In genomic region chr15:79430461-79431000, GRCm38 (mm10) we compare ENCODE assay signal across 23 mouse cellular contexts. TPM values are rescaled to one million over a fixed set of nuclear protein-coding genes. Genes with fewer than 3 reads are reported as not detected.
DNase-seq lines count a peak whose midpoint lies in the region; ATAC-seq and TF ChIP-seq lines count a peak whose summit lies in the region.
"Had no signal": no experiment of that assay in that cellular context is flagged by ENCODE, and none has a peak within 500 bp of the region (broad histone marks: within the 10 kb centered on the region; RNA-seq: fewer than 3 reads in every experiment).

No protein-coding gene starts in this region.

- H3K9me3 ChIP-seq in embryonic facial prominence, embryonic 15.5 days (replicated peaks) = no peaks in the 10 kb centered on the region
- H3K9me3 ChIP-seq in embryonic facial prominence, embryonic 10.5 days = no peaks in the 10 kb centered on the region
- H3K9me3 ChIP-seq in heart, embryonic 10.5 days = no peaks in the 10 kb centered on the region
- no peaks in the 10 kb centered on the region for H3K9me3 ChIP-seq in hindbrain, embryonic 15.5 days
- no peaks in the 10 kb centered on the region for H3K9me3 ChIP-seq in hindbrain, embryonic 12.5 days (replicated peaks)
- H3K9me3 ChIP-seq: embryonic facial prominence, embryonic 13.5 days; forebrain, embryonic 13.5 days; forebrain, embryonic 15.5 days; G1E had no signal

- intact Hi-C loops in heart, adult 2 months (cut with DNase I) = no loop called here

- peaks cover 92% of the 10 kb centered on the region for H3K36me3 ChIP-seq in embryonic facial prominence, embryonic 15.5 days
- H3K36me3 ChIP-seq in embryonic facial prominence, embryonic 10.5 days (replicated peaks) = peaks cover 100% of the 10 kb centered on the region
- peaks cover 92% of the 10 kb centered on the region for H3K36me3 ChIP-seq in heart, embryonic 10.5 days
- peaks cover 4% of the 10 kb centered on the region; the same call in 1 of the 2 replicates for H3K36me3 ChIP-seq in heart, adult 2 months (ENCODE audit: control insufficient read depth, insufficient read depth, low read length)
- peaks cover 73% of the 10 kb centered on the region for H3K36me3 ChIP-seq in hindbrain, embryonic 15.5 days
- peaks cover 98% of the 10 kb centered on the region for H3K36me3 ChIP-seq in hindbrain, embryonic 12.5 days
- H3K36me3 ChIP-seq: G1E had no signal

- no peak for DNase-seq in embryonic facial prominence, embryonic 10.5 days (ENCODE audit: low spot score)
- DNase-seq in heart, embryonic 10.5 days (ENCODE audit: low spot score) = no peak
- DNase-seq in heart, adult 2 months = no peak
- DNase-seq: adrenal gland, adult 8-10 months; adrenal gland, postnatal 36 days; B cell, adult 2 months; cerebellum, adult 11-12 months; cerebellum, adult 2 months; cerebellum, adult 9-10 months; cerebellum, postnatal 10 days; cerebellum, postnatal 25 days; forebrain, postnatal 0 days had no signal

- no peak overlapping the region for H3K9ac ChIP-seq in embryonic facial prominence, embryonic 15.5 days
- H3K9ac ChIP-seq in heart, adult 2 months (ENCODE audit: low read depth, low read length) = no peak overlapping the region
- no peak overlapping the region for H3K9ac ChIP-seq in hindbrain, embryonic 15.5 days
- H3K9ac ChIP-seq in hindbrain, embryonic 12.5 days = no peak overlapping the region
- H3K9ac ChIP-seq: embryonic facial prominence, embryonic 13.5 days; forebrain, embryonic 13.5 days; forebrain, embryonic 15.5 days; forebrain, postnatal 0 days had no signal

- ATAC-seq in embryonic facial prominence, embryonic 15.5 days (ENCODE audit: insufficient number of reproducible peaks, low FRiP score, low TSS enrichment, low read depth) = no peak
- ATAC-seq in hindbrain, embryonic 15.5 days (ENCODE audit: low FRiP score, low read depth) = 0 out of 2 replicates have a peak, but pooled peaks have one; percentile 29
- ATAC-seq in hindbrain, embryonic 12.5 days (ENCODE audit: low FRiP score) = no peak
- ATAC-seq: activated CD4-positive, CD25-positive, alpha-beta regulatory T cell, adult 4 months; CD4-positive, CD25-positive, alpha-beta regulatory T cell, adult 4 months; forebrain, embryonic 13.5 days; forebrain, embryonic 15.5 days; forebrain, postnatal 0 days; Patski had no signal

- no peaks in the 10 kb centered on the region for H3K27me3 ChIP-seq in embryonic facial prominence, embryonic 15.5 days
- no peaks in the 10 kb centered on the region for H3K27me3 ChIP-seq in embryonic facial prominence, embryonic 10.5 days (replicated peaks; ENCODE audit: low read depth, poor library complexity, severe bottlenecking)
- H3K27me3 ChIP-seq in heart, embryonic 10.5 days (ENCODE audit: insufficient read depth, poor library complexity, severe bottlenecking) = no peaks in the 10 kb centered on the region
- no peaks in the 10 kb centered on the region for H3K27me3 ChIP-seq in heart, adult 2 months (ENCODE audit: control insufficient read depth, insufficient read depth, low read length)
- no peaks in the 10 kb centered on the region for H3K27me3 ChIP-seq in hindbrain, embryonic 15.5 days
- H3K27me3 ChIP-seq in hindbrain, embryonic 12.5 days = no peaks in the 10 kb centered on the region
- H3K27me3 ChIP-seq: CH12.LX; embryonic facial prominence, embryonic 13.5 days; forebrain, embryonic 13.5 days; forebrain, embryonic 15.5 days; Patski had no signal

- 63% methylated on average over 10 of the region's 10 CpGs for WGBS in embryonic facial prominence, embryonic 15.5 days
- WGBS in embryonic facial prominence, embryonic 10.5 days = 80% methylated on average over 10 of the region's 10 CpGs
- WGBS in heart, embryonic 10.5 days = 76% methylated on average over 10 of the region's 10 CpGs
- 70% methylated on average over 10 of the region's 10 CpGs for WGBS in heart, adult 2 months
- 73% methylated on average over 10 of the region's 10 CpGs for WGBS in hindbrain, embryonic 15.5 days
- 76% methylated on average over 10 of the region's 10 CpGs for WGBS in hindbrain, embryonic 12.5 days

- no peak for TF ChIP-seq CTCF in heart, adult 2 months (IDR thresholded peaks at IDR 0.05)

- no peak overlapping the region for H3K4me2 ChIP-seq in embryonic facial prominence, embryonic 15.5 days (replicated peaks)
- H3K4me2 ChIP-seq in hindbrain, embryonic 15.5 days = no peak overlapping the region
- H3K4me2 ChIP-seq in hindbrain, embryonic 12.5 days (replicated peaks) = no peak overlapping the region
- H3K4me2 ChIP-seq: embryonic facial prominence, embryonic 13.5 days; forebrain, embryonic 13.5 days; forebrain, embryonic 15.5 days had no signal

- 0 out of 2 replicates have a peak overlapping the region, but pooled peaks have one; percentile 24 for H3K27ac ChIP-seq in embryonic facial prominence, embryonic 15.5 days (replicated peaks)
- no peak overlapping the region for H3K27ac ChIP-seq in embryonic facial prominence, embryonic 10.5 days (replicated peaks)
- H3K27ac ChIP-seq in heart, embryonic 10.5 days = 0 out of 2 replicates have a peak overlapping the region, but pooled peaks have one; percentile 17
- H3K27ac ChIP-seq in heart, adult 2 months = no peak overlapping the region; the same call in 1 of the 2 replicates
- H3K27ac ChIP-seq in hindbrain, embryonic 15.5 days (replicated peaks) = no peak overlapping the region
- no peak overlapping the region for H3K27ac ChIP-seq in hindbrain, embryonic 12.5 days
- H3K27ac ChIP-seq: embryonic facial prominence, embryonic 13.5 days; forebrain, embryonic 13.5 days; forebrain, embryonic 15.5 days had no signal

- peaks cover 7% of the 10 kb centered on the region for H3K79me2 ChIP-seq in heart, adult 2 months (replicated peaks; ENCODE audit: control insufficient read depth, insufficient read depth, low read length)

- no peak overlapping the region for H3K4me3 ChIP-seq in embryonic facial prominence, embryonic 15.5 days (replicated peaks)
- no peak overlapping the region for H3K4me3 ChIP-seq in embryonic facial prominence, embryonic 10.5 days
- no peak overlapping the region for H3K4me3 ChIP-seq in heart, embryonic 10.5 days
- no peak overlapping the region for H3K4me3 ChIP-seq in heart, adult 2 months
- H3K4me3 ChIP-seq in hindbrain, embryonic 15.5 days = no peak overlapping the region
- no peak overlapping the region for H3K4me3 ChIP-seq in hindbrain, embryonic 12.5 days
- H3K4me3 ChIP-seq: embryonic facial prominence, embryonic 13.5 days; forebrain, embryonic 13.5 days; forebrain, embryonic 15.5 days had no signal

- TF ChIP-seq EP300 in heart, adult 2 months (IDR thresholded peaks at IDR 0.05; ENCODE audit: insufficient read depth, low read depth, low read length) = no peak

- peaks cover 31% of the 10 kb centered on the region for H3K4me1 ChIP-seq in embryonic facial prominence, embryonic 15.5 days
- H3K4me1 ChIP-seq in embryonic facial prominence, embryonic 10.5 days = peaks cover 26% of the 10 kb centered on the region
- peaks cover 53% of the 10 kb centered on the region for H3K4me1 ChIP-seq in heart, embryonic 10.5 days
- peaks cover 24% of the 10 kb centered on the region for H3K4me1 ChIP-seq in heart, adult 2 months (ENCODE audit: control insufficient read depth, insufficient read depth, low read length)
- peaks cover 23% of the 10 kb centered on the region for H3K4me1 ChIP-seq in hindbrain, embryonic 15.5 days (replicated peaks)
- peaks cover 20% of the 10 kb centered on the region for H3K4me1 ChIP-seq in hindbrain, embryonic 12.5 days

- no peak for TF ChIP-seq POLR2A in heart, adult 2 months (IDR thresholded peaks at IDR 0.05; ENCODE audit: insufficient read depth, low read depth, low read length)

RNA-seq across cellular contexts. Expression of gene Csnk1e, which starts 24.8 kb away (rescaled TPM):
- polyA plus RNA-seq in embryonic facial prominence, embryonic 15.5 days (2015; fragmentation: Nextera tagmentation; extraction: Ambion mirVana) = 113 and 117 TPM in 2 replicates
- polyA plus RNA-seq in embryonic facial prominence, embryonic 10.5 days (2016; fragmentation: Nextera tagmentation; extraction: Ambion mirVana) = 143 and 156 TPM in 2 replicates
- polyA plus RNA-seq in heart, embryonic 10.5 days (2016; fragmentation: Nextera tagmentation; extraction: Ambion mirVana) = 87.9 and 102 TPM in 2 replicates
- 10 to 100 TPM; 46.5 to 48.3 TPM for total RNA-seq in heart, adult 2 months (2021)
- polyA plus RNA-seq in heart, adult 2 months (2012; rRNA removed) = 62.6 and 63.6 TPM in 2 replicates
- 229 and 234 TPM in 2 replicates for polyA plus RNA-seq in hindbrain, embryonic 15.5 days (2015; fragmentation: Nextera tagmentation; extraction: Ambion mirVana)
- polyA plus RNA-seq in hindbrain, embryonic 12.5 days (2016; fragmentation: Nextera tagmentation; extraction: Ambion mirVana) = 280 and 284 TPM in 2 replicates
- polyA plus RNA-seq: G1E had no signal

RNA-seq across cellular contexts. Expression of gene Tmem184b, which starts 27.2 kb away (rescaled TPM):
- polyA plus RNA-seq in embryonic facial prominence, embryonic 15.5 days (2015; fragmentation: Nextera tagmentation; extraction: Ambion mirVana) = 87.4 and 92.8 TPM in 2 replicates
- polyA plus RNA-seq in embryonic facial prominence, embryonic 10.5 days (2016; fragmentation: Nextera tagmentation; extraction: Ambion mirVana) = 57.7 and 58.9 TPM in 2 replicates
- 67.7 and 76.3 TPM in 2 replicates for polyA plus RNA-seq in heart, embryonic 10.5 days (2016; fragmentation: Nextera tagmentation; extraction: Ambion mirVana)
- 10 to 100 TPM; 38.7 to 42.9 TPM for total RNA-seq in heart, adult 2 months (2021)
- polyA plus RNA-seq in heart, adult 2 months (2012; rRNA removed) = 83.1 and 84.2 TPM in 2 replicates
- 45.7 and 51.6 TPM in 2 replicates for polyA plus RNA-seq in hindbrain, embryonic 15.5 days (2015; fragmentation: Nextera tagmentation; extraction: Ambion mirVana)
- polyA plus RNA-seq in hindbrain, embryonic 12.5 days (2016; fragmentation: Nextera tagmentation; extraction: Ambion mirVana) = 46.2 and 52.0 TPM in 2 replicates

Comparison
In these comparisons a context has a peak if more than half of its experiments do, and no peak if none do; other contexts are left out.
1. H3K27ac ChIP-seq: peak in embryonic facial prominence, embryonic 15.5 days (single experiment) and heart, embryonic 10.5 days (single experiment); none in embryonic facial prominence, embryonic 10.5 days (single experiment), heart, adult 2 months (single experiment), hindbrain, embryonic 15.5 days (single experiment) and hindbrain, embryonic 12.5 days (single experiment).